Mouse (Mus musculus): ENCODE measurements around the gene Sprr1a. TPM values are rescaled to one million over a fixed set of nuclear protein-coding genes. Genes with fewer than 3 reads are reported as not detected.
"Not testable (repeated sequence)": the region's sequence is repeated elsewhere in the genome, so short reads cannot be mapped to it uniquely, and the experiment has no call there.

The Sprr1a gene
- not detected in 2 replicates for polyA plus RNA-seq (2014; fragmentation: Nextera tagmentation; extraction: Ambion mirVana)

DNA sequence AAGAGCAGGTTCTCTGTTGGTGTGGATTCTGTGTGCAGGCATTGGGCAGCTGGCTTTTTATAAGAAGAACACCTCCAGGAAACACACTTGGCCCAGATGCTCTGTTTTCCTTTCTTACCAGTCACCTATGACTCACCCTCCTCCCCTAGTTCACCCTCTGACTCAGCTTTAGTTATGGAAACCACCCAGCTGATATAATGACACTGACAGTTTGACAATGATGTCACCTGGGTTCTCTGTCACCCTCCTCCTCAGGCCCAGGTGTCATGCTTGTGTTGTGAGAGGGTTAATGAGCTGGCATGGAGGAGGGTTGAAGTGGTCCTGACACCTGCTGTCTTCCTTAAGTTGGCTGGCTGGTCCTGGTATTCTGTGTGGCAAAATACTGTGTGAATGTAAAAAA, at the start of gene Sprr1a:
Gene Sprr1a, minus strand, starts transcription at position 33 of the 400 bp plus-strand sequence.
- Histone ChIP-seq H3K36me3 (ENCODE audit: control insufficient read depth, insufficient read depth, low read length) (no peaks in the 10 kb centered on the region), H3K9ac (ENCODE audit: low read length) (no peak within 1 kb of the TSS), H3K27me3 (replicated peaks; ENCODE audit: control insufficient read depth, insufficient read depth, low read length) (no peaks in the 10 kb centered on the region), H3K27ac (ENCODE audit: low read depth, low read length) (no peak within 1 kb of the TSS), H3K4me1 (ENCODE audit: control insufficient read depth, insufficient read depth, low read length) (no peaks in the 10 kb centered on the region), H3K9me3 (replicated peaks; ENCODE audit: control insufficient read depth, low read length) (no peaks in the 10 kb centered on the region), H3K4me2 (ENCODE audit: low read length) (no peak within 1 kb of the TSS), H3K4me3 (ENCODE audit: low read depth, low read length) (no peak within 1 kb of the TSS)
- ATAC-seq (no peak), DNase-seq (ENCODE audit: low spot score) (no peak)

DNA sequence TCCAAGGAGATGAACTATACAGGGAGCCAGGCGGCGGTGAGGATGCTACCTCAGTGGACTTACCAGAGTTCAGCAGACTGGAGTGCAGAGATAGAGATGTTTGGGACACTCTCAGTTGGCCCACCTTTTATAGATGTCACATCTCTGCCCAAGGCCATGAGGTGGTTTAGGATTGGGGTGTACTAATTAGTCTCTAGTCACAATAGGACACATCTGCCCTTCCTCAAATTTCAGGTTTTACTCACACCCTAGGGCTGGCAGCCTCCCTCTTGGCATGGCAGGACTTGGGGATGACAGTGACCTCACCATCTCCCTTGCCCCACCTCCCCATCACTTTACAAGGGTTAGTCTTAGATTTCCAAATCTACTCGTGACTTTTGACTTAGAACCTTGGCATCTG, 48.7 kb upstream of the Sprr1a start, which contains the start of gene 2310046K23Rik:
Gene 2310046K23Rik, minus strand, starts transcription at position 101 of the 400 bp plus-strand sequence.
- WGBS = 91% methylated on average over 3 of the region's 3 CpGs
- Histone ChIP-seq H3K9ac (ENCODE audit: low read length) (no peak within 1 kb of the TSS), H3K9me3 (replicated peaks; ENCODE audit: control insufficient read depth, low read length) (no peaks in the 10 kb centered on the region), H3K27ac (ENCODE audit: low read depth, low read length) (no peak within 1 kb of the TSS), H3K36me3 (ENCODE audit: control insufficient read depth, insufficient read depth, low read length) (no peaks in the 10 kb centered on the region), H3K4me3 (ENCODE audit: low read depth, low read length) (no peak within 1 kb of the TSS), H3K27me3 (replicated peaks; ENCODE audit: control insufficient read depth, insufficient read depth, low read length) (no peaks in the 10 kb centered on the region), H3K4me2 (ENCODE audit: low read length) (no peak within 1 kb of the TSS), H3K4me1 (ENCODE audit: control insufficient read depth, insufficient read depth, low read length) (no peaks in the 10 kb centered on the region)
- ATAC-seq (no peak), DNase-seq (ENCODE audit: low spot score) (no peak)

GRCm38 (mm10) chr3:92512325-92512724, 26.6 kb upstream of the Sprr1a start:
- Histone ChIP-seq H3K4me1 (ENCODE audit: control insufficient read depth, insufficient read depth, low read length) (no peaks in the 10 kb centered on the region), H3K4me3 (ENCODE audit: low read depth, low read length) (no peak overlapping the region), H3K27me3 (replicated peaks; ENCODE audit: control insufficient read depth, insufficient read depth, low read length) (no peaks in the 10 kb centered on the region), H3K27ac (ENCODE audit: low read depth, low read length) (no peak overlapping the region), H3K4me2 (ENCODE audit: low read length) (no peak overlapping the region), H3K9ac (ENCODE audit: low read length) (no peak overlapping the region), H3K9me3 (replicated peaks; ENCODE audit: control insufficient read depth, low read length) (no peaks in the 10 kb centered on the region), H3K36me3 (ENCODE audit: control insufficient read depth, insufficient read depth, low read length) (no peaks in the 10 kb centered on the region)
- ATAC-seq (no peak), DNase-seq (ENCODE audit: low spot score) (peak; percentile 30)

DNA sequence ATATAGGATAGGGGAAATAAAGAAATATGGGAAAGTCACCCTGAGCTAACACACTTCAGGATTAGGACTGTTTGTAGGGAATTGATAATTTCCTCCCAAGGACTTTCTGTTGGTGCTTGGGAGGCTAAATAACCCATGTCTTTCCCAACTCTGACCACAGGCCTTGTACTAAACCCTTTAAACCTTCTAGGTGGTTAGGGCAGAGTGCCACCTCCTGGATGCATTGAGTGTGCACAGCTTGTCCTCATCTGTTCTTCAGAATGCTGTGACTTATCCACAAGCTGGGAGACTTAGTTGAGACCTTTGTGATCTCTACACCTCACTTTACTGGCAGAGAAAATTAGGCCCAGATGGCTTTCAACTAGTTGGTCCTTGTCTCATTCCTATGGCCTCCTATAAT, 25.1 kb upstream of the Sprr1a start:
- no peaks in the 10 kb centered on the region for H3K4me1 ChIP-seq (ENCODE audit: control insufficient read depth, insufficient read depth, low read length)
- no peaks in the 10 kb centered on the region for H3K36me3 ChIP-seq (ENCODE audit: control insufficient read depth, insufficient read depth, low read length)
- no peak overlapping the region for H3K9ac ChIP-seq (ENCODE audit: low read length)
- ATAC-seq (no peak), DNase-seq (ENCODE audit: low spot score) (peak; percentile 6)
- no peak overlapping the region for H3K27ac ChIP-seq (ENCODE audit: low read depth, low read length)
- no peak overlapping the region for H3K4me3 ChIP-seq (ENCODE audit: low read depth, low read length)
- H3K4me2 ChIP-seq (ENCODE audit: low read length) = no peak overlapping the region
- no peaks in the 10 kb centered on the region for H3K9me3 ChIP-seq (replicated peaks; ENCODE audit: control insufficient read depth, low read length)
- H3K27me3 ChIP-seq (replicated peaks; ENCODE audit: control insufficient read depth, insufficient read depth, low read length) = no peaks in the 10 kb centered on the region

DNA sequence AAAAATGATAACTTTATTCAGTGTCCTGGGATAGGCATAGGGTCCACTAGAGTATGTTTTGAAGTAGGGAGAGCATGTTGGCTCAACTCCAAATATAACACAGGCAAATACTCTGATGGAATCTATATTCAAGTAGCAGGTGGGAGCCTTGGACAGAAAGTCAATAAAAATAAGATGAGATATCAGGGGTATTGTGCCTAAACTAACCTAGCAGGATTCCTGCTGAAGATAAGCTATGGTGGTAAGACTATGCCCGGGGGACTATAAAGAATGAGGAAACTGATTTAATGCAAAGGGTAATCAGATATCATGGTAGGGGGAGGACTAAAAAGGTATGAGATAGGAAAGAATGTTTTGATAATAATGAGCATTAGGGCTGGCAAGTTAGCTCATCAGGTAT, 22.5 kb upstream of the Sprr1a start:
- Histone ChIP-seq H3K27me3 (replicated peaks; ENCODE audit: control insufficient read depth, insufficient read depth, low read length) (no peaks in the 10 kb centered on the region), H3K27ac (ENCODE audit: low read depth, low read length) (no peak overlapping the region), H3K4me2 (ENCODE audit: low read length) (no peak overlapping the region), H3K4me1 (ENCODE audit: control insufficient read depth, insufficient read depth, low read length) (no peaks in the 10 kb centered on the region), H3K4me3 (ENCODE audit: low read depth, low read length) (no peak overlapping the region), H3K36me3 (ENCODE audit: control insufficient read depth, insufficient read depth, low read length) (no peaks in the 10 kb centered on the region), H3K9me3 (replicated peaks; ENCODE audit: control insufficient read depth, low read length) (no peaks in the 10 kb centered on the region), H3K9ac (ENCODE audit: low read length) (no peak overlapping the region)
- ATAC-seq (no peak), DNase-seq (ENCODE audit: low spot score) (no peak)
- WGBS = 88% methylated on average over 1 of the region's 1 CpGs

DNA sequence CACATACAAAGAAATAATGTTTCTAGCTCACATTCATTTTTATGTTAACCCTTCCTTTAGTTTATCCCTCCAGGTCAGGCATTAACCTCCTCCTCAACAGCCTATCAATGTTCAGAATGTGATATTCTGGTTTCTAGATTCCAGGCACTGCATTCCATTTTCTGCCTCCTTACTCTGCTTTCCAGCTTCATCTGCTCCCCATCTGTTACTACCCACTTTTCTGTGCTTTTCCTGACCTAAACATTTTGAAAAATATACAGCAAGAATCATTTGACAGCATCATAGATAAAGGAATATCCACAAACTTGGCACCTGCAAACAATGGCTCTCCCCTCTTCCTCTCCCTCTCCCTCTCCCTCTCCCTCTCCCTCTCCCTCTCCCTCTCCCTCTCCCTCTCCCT, 17.8 kb upstream of the Sprr1a start:
- no peak for DNase-seq (ENCODE audit: low spot score)
- H3K27me3 ChIP-seq (replicated peaks; ENCODE audit: control insufficient read depth, insufficient read depth, low read length) = no peaks in the 10 kb centered on the region
- no peak overlapping the region for H3K4me3 ChIP-seq (ENCODE audit: low read depth, low read length)
- no peak overlapping the region for H3K9ac ChIP-seq (ENCODE audit: low read length)
- no peaks in the 10 kb centered on the region for H3K4me1 ChIP-seq (ENCODE audit: control insufficient read depth, insufficient read depth, low read length)
- H3K27ac ChIP-seq (ENCODE audit: low read depth, low read length) = no peak overlapping the region
- H3K4me2 ChIP-seq (ENCODE audit: low read length) = no peak overlapping the region
- no peaks in the 10 kb centered on the region for H3K36me3 ChIP-seq (ENCODE audit: control insufficient read depth, insufficient read depth, low read length)
- no peak for ATAC-seq
- H3K9me3 ChIP-seq (replicated peaks; ENCODE audit: control insufficient read depth, low read length) = no peaks in the 10 kb centered on the region

DNA sequence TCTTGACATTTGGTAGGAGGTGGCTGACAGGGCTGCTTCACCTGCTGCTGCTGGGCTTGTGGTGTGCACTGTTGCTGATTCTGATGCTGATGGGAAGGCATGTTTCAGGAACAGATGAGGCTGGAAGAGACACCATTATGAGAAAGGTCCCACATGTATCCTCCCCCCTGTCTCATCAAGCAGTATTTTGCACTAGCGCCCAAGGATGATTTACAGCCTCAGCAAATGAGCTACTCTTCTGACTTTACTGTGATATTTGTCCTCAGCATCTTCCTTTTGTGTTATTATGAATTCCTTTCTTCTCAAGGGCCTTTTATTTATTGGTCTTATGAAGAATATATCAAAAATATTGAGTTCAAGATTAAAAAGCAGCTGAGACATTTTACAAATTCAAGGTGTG, 14.7 kb upstream of the Sprr1a start, which contains the start of gene Sprr4:
Gene Sprr4, minus strand, starts transcription at position 101 of the 400 bp plus-strand sequence.
- H3K9ac ChIP-seq (ENCODE audit: low read length) = no peak within 1 kb of the TSS
- H3K27me3 ChIP-seq (replicated peaks; ENCODE audit: control insufficient read depth, insufficient read depth, low read length) = no peaks in the 10 kb centered on the region
- no peak within 1 kb of the TSS for H3K27ac ChIP-seq (ENCODE audit: low read depth, low read length)
- H3K4me2 ChIP-seq (ENCODE audit: low read length) = no peak within 1 kb of the TSS
- H3K36me3 ChIP-seq (ENCODE audit: control insufficient read depth, insufficient read depth, low read length) = no peaks in the 10 kb centered on the region
- no peak for ATAC-seq
- DNase-seq (ENCODE audit: low spot score) = no peak
- 90% methylated on average over 1 of the region's 1 CpGs for WGBS
- no peak within 1 kb of the TSS for H3K4me3 ChIP-seq (ENCODE audit: low read depth, low read length)
- no peaks in the 10 kb centered on the region for H3K9me3 ChIP-seq (replicated peaks; ENCODE audit: control insufficient read depth, low read length)
- no peaks in the 10 kb centered on the region for H3K4me1 ChIP-seq (ENCODE audit: control insufficient read depth, insufficient read depth, low read length)

DNA sequence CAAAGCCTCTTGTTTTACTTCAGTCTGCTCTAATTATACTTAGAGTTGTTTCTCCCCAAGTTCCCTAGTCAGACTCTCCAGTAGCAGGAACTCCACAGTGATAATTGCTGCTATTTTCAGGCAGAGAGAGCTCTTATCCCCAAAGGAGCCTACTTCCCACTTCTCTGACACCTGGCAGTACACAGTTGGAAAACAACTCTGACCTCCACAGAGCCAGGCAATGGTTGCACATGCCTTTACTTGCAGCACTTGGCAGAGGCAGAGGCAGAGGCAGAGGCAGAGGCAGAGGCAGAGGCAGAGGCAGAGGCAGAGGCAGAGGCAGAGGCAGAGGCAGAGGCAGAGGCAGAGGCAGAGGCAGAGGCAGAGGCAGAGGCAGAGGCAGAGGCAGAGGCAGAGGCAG, 4.6 kb upstream of the Sprr1a start:
- DNase-seq (ENCODE audit: low spot score); H3K4me3 ChIP-seq (ENCODE audit: low read depth, low read length); H3K4me1 ChIP-seq (ENCODE audit: control insufficient read depth, insufficient read depth, low read length); H3K27ac ChIP-seq (ENCODE audit: low read depth, low read length); H3K9me3 ChIP-seq (replicated peaks; ENCODE audit: control insufficient read depth, low read length); H3K4me2 ChIP-seq (ENCODE audit: low read length); H3K36me3 ChIP-seq (ENCODE audit: control insufficient read depth, insufficient read depth, low read length); H3K9ac ChIP-seq (ENCODE audit: low read length); ATAC-seq; H3K27me3 ChIP-seq (replicated peaks; ENCODE audit: control insufficient read depth, insufficient read depth, low read length): not testable (repeated sequence)

GRCm38 (mm10) chr3:92486307-92486706, 612 bp upstream of the Sprr1a start:
- H3K4me2 ChIP-seq (ENCODE audit: low read length) = no peak overlapping the region
- H3K36me3 ChIP-seq (ENCODE audit: control insufficient read depth, insufficient read depth, low read length) = no peaks in the 10 kb centered on the region
- H3K27me3 ChIP-seq (replicated peaks; ENCODE audit: control insufficient read depth, insufficient read depth, low read length) = no peaks in the 10 kb centered on the region
- no peak overlapping the region for H3K9ac ChIP-seq (ENCODE audit: low read length)
- 79% methylated on average over 1 of the region's 1 CpGs for WGBS
- H3K27ac ChIP-seq (ENCODE audit: low read depth, low read length) = no peak overlapping the region
- H3K4me1 ChIP-seq (ENCODE audit: control insufficient read depth, insufficient read depth, low read length) = no peaks in the 10 kb centered on the region
- ATAC-seq (no peak), DNase-seq (ENCODE audit: low spot score) (no peak)
- H3K9me3 ChIP-seq (replicated peaks; ENCODE audit: control insufficient read depth, low read length) = no peaks in the 10 kb centered on the region
- H3K4me3 ChIP-seq (ENCODE audit: low read depth, low read length) = no peak overlapping the region

DNA sequence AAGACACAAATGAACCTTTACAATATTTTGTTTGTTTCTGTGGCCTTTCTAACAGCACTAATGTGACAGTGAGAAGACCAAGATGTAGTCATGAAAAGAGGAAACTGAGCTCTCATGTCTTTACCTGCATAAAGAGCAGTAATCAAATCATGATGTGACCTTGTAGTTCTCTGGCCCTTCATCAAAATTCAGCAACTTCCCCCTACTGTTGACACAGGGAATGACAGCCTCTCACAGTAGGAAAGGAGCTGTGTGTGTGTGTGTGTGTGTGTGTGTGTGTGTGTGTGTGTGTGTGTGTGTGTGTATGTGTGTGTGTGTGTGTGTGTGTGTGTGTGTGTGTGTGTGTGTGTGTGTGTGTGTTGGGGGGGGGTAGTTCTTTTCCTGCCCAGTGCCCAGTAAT, 4.4 kb downstream of the Sprr1a start:
- H3K9ac ChIP-seq (ENCODE audit: low read length); ATAC-seq; H3K4me3 ChIP-seq (ENCODE audit: low read depth, low read length); H3K27ac ChIP-seq (ENCODE audit: low read depth, low read length); H3K27me3 ChIP-seq (replicated peaks; ENCODE audit: control insufficient read depth, insufficient read depth, low read length); H3K4me1 ChIP-seq (ENCODE audit: control insufficient read depth, insufficient read depth, low read length); H3K4me2 ChIP-seq (ENCODE audit: low read length); H3K36me3 ChIP-seq (ENCODE audit: control insufficient read depth, insufficient read depth, low read length); DNase-seq (ENCODE audit: low spot score); H3K9me3 ChIP-seq (replicated peaks; ENCODE audit: control insufficient read depth, low read length): not testable (repeated sequence)

Data from forebrain, embryonic 14.5 days (tissue).